Mouse (Mus musculus) liver, postnatal 0 days (tissue): ENCODE data around the gene Maff. TPM values are rescaled to one million over a fixed set of nuclear protein-coding genes. Genes with fewer than 3 reads are reported as not detected.

ENCODE experiments used
- ATAC-seq: fragments of 200-750 bp; cut with Nextera tagmentation; 2 replicates; pipeline ENCODE4 v1.8.0; 2017; ENCODE audit warnings: mild to moderate bottlenecking, moderate library complexity
- DNase-seq: peaks from one replicate; pipeline ENCODE4 v3.0.0-alpha.2; 2016
- H3K27ac ChIP-seq: fragments of 300-500 bp; sonication (generic); 2 replicates; pipeline ENCODE4 v1.5.1; 2014; ENCODE audit warnings: antibody characterized with exemption, moderate library complexity, mild to moderate bottlenecking, low read depth
- H3K27me3 ChIP-seq: fragments of 300-500 bp; sonication (generic); 2 replicates; pipeline ENCODE4 v1.6.1; 2014; ENCODE audit warnings: low read length, control low read depth, mixed read lengths; ENCODE audit not compliant: insufficient read depth
- H3K36me3 ChIP-seq: fragments of 300-500 bp; sonication (generic); replicated peaks from 2 replicates; pipeline ENCODE4 v1.6.1; 2014; ENCODE audit warnings: mild to moderate bottlenecking, control low read depth, low read length, moderate library complexity, mixed read lengths; ENCODE audit not compliant: insufficient read depth
- H3K4me1 ChIP-seq: fragments of 300-500 bp; sonication (generic); 2 replicates; pipeline ENCODE4 v1.6.1; 2014; ENCODE audit warnings: antibody characterized with exemption, mild to moderate bottlenecking, control low read depth; ENCODE audit not compliant: insufficient read depth
- H3K4me2 ChIP-seq: fragments of 300-500 bp; sonication (generic); 2 replicates; pipeline ENCODE4 v1.6.1; 2014; ENCODE audit warnings: low read depth, mild to moderate bottlenecking, low read length, moderate library complexity, mixed read lengths
- H3K4me3 ChIP-seq: fragments of 300-500 bp; sonication (generic); 2 replicates; pipeline ENCODE4 v1.5.1; 2014; ENCODE audit warnings: low read depth, low read length
- H3K9ac ChIP-seq: fragments of 300-500 bp; sonication (generic); replicated peaks from 2 replicates; pipeline ENCODE4 v1.6.1; 2014; ENCODE audit warnings: mild to moderate bottlenecking, moderate library complexity
- H3K9me3 ChIP-seq: fragments of 300-500 bp; sonication (generic); 2 replicates; pipeline ENCODE4 v1.6.1; 2016; ENCODE audit warnings: mild to moderate bottlenecking, control low read depth, low read length, mixed read lengths
- CTCF ChIP-seq: sonication (generic); IDR thresholded peaks from 2 replicates; pipeline ENCODE4 v1.5.1; 2016; ENCODE audit warnings: antibody characterized with exemption, low read depth
- EP300 ChIP-seq: IDR thresholded peaks from 2 replicates; pipeline ENCODE4 v1.6.1; 2016; ENCODE audit warnings: antibody characterized with exemption, low read depth, mild to moderate bottlenecking
- WGBS: fragments of 180-500 bp; shearing (Covaris S2); extraction: QIAGEN DNeasy Blood & Tissue Kit; methylation state at CpG from one replicate; pipeline ENCODE4 v1.1.7; 2014; ENCODE audit not compliant: insufficient replicate concordance; 5-methylcytosine and 5-hydroxymethylcytosine counted together
- polyA plus RNA-seq: library from polyadenylated mRNA; unstranded; fragments of >200 nt; fragmentation: Nextera tagmentation; extraction: Ambion mirVana; gene quantifications from 2 replicates; pipeline ENCODE4 v1.2.1, GENCODE M21; 2015

Gene Maff
- polyA plus RNA-seq, 1 experiment from 2014 or later: 1.1 TPM

DNA sequence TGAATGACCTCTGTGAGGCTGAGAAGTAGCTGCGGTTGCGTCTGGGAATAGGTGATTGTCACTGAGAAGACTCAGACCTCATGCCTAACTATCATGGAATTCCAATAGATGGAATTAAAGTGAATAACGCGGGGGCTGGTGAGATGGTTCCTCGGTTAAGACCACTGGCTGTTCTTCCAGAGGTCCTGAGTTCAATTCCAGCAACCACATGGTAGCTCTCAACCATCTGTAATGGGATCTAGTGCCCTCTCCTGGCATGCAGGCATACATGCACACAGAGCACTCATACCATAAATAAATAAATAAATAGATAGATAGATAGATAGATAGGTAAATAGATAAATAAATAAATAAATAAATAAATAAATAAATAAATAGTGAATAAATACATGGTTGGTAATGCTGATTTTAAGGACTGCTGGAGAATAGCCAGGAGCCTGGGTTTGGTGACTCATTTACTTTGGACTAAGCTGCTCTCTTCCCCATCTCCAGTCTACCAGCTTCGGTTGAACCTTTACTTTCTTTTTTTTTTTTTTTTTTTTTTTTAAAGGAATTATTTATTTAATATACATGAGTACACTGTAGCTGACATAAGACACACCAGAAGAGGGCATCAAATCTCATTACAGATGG, 17.0 kb upstream of the Maff start:
- H3K36me3 ChIP-seq: no peaks in the 10 kb centered on the region
- H3K4me2 ChIP-seq: no peak overlapping the region
- peaks cover 49% of the 10 kb centered on the region for H3K4me1 ChIP-seq
- peak overlapping the region; percentile 99; the same call in 1 of the 2 replicates for H3K27ac ChIP-seq
- no peaks in the 10 kb centered on the region for H3K9me3 ChIP-seq
- H3K27me3 ChIP-seq: no peaks in the 10 kb centered on the region
- no peak overlapping the region for H3K4me3 ChIP-seq
- ATAC-seq (no peak), DNase-seq (no peak)
- TF ChIP-seq EP300 (no peak), CTCF (peak; percentile 45; the same call in 1 of the 2 replicates)
- H3K9ac ChIP-seq: no peak overlapping the region
- WGBS: 95% methylated on average over 6 of the region's 6 CpGs

DNA sequence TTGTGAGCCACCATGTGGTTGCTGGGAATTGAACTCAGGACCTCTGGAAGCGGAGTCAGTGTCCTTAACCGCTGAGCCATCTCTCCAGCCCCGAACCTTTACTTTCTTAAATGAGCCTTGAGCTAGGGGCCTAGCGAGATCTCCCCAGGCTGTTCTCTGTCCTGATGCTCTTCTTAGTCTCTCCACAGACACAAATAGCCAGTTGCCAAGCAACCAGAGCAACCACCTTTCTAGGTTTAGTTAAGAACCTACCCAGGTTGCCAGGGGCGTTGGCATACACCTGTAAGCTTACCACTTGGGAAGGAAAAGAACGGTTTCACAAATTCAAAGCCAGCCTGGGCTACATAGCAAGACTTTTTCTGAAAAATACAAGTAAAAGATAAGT, 16.4 kb upstream of the Maff start:
- Histone ChIP-seq H3K4me1 (peaks cover 44% of the 10 kb centered on the region), H3K27ac (no peak overlapping the region), H3K36me3 (no peaks in the 10 kb centered on the region), H3K4me2 (no peak overlapping the region), H3K27me3 (no peaks in the 10 kb centered on the region), H3K9ac (no peak overlapping the region), H3K9me3 (no peaks in the 10 kb centered on the region), H3K4me3 (no peak overlapping the region)
- DNase-seq (no peak), ATAC-seq (no peak)
- 90% methylated on average over 6 of the region's 6 CpGs for WGBS
- TF ChIP-seq CTCF (no peak), EP300 (no peak)

DNA sequence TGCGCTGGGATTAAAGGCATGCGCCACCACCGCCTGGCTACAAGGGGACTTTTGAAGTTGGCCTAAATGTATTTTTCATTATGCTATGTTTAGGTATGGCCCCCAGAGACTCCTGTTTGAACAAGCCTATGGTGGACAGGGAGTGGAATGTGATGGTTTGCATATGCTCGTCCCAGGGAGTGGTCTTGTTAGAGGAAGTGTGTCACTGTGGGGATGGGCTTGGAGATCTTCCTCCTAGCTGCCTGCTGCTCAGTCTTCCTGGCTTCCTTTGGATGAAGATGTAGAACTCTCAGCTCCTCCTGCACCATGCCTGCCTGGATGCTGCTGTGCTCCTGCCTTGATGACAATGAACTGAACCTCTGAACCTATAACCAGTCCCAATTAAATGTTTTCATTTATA, 15.9 kb upstream of the Maff start:
- Histone ChIP-seq H3K4me2 (no peak overlapping the region), H3K4me1 (peaks cover 41% of the 10 kb centered on the region), H3K9ac (no peak overlapping the region), H3K4me3 (no peak overlapping the region), H3K9me3 (no peaks in the 10 kb centered on the region), H3K36me3 (no peaks in the 10 kb centered on the region), H3K27ac (no peak overlapping the region), H3K27me3 (no peaks in the 10 kb centered on the region)
- no peak for ATAC-seq
- TF ChIP-seq CTCF: no peak
- TF ChIP-seq EP300: no peak
- DNase-seq: no peak
- WGBS: 68% methylated on average over 4 of the region's 4 CpGs

DNA sequence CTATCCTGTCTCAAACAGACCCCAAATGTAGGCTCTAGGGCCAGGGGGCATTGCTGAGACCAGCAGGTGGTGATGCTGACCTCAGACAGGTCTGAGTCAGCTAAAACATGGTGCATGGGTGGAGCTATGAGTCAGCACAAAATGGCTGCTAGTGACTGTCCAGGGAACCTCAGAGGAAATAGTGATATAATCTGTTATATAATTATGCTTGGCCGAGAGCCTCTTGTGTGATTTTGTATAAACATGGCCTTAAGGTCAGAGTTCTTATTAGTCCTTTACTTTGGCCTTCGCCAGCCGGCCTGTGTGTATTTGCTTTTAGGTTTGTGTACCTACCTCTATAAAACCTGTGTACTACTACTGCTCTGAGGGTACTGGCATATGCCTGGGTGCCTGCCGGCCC, 13.0 kb upstream of the Maff start:
- DNase-seq: peak; percentile 68
- peak overlapping the region; percentile 34 for H3K27ac ChIP-seq
- ATAC-seq: peak; percentile 81

DNA sequence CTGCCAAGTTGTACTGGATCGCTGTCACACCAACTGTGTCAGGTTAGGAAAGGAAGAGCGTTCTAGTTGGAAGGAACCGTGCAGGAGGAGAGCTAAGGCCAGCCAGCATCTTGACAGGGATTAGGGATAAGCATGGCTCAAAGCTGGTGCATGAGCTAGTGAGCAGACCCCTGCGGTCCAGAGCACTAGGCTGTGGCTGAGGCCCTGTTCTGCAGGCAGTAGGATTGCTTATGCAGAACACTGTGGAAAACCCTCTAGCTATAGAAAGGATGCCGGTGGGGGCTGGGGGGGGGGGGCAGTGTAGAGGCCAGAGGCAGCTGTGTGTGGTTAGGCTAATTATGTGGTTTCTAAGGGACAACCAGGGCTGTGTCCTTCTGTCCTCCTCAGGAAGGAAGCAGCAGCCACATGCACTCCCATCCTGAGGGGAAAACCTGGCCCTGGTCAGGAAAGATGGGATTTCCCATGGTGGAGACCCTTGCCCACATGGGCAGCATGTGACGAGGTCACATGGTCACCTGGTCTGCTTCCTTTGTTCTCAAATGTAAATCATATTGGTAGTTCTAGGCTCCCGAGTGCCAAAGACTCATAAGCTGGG, 11.3 kb upstream of the Maff start:
- Histone ChIP-seq H3K27ac (no peak overlapping the region), H3K4me3 (no peak overlapping the region), H3K4me2 (no peak overlapping the region), H3K27me3 (no peaks in the 10 kb centered on the region), H3K36me3 (no peaks in the 10 kb centered on the region), H3K9ac (no peak overlapping the region), H3K4me1 (peaks cover 18% of the 10 kb centered on the region), H3K9me3 (no peaks in the 10 kb centered on the region)
- ATAC-seq (no peak), DNase-seq (no peak)
- 54% methylated on average over 7 of the region's 7 CpGs for WGBS
- TF ChIP-seq EP300 (no peak), CTCF (no peak)

More for the DNA sequence above, 13.0 kb upstream of the Maff start:
- Histone ChIP-seq H3K9me3 (no peaks in the 10 kb centered on the region), H3K4me2 (peak overlapping the region; percentile 7; the same call in 1 of the 2 replicates), H3K9ac (no peak overlapping the region), H3K4me1 (peaks cover 21% of the 10 kb centered on the region), H3K4me3 (no peak overlapping the region), H3K36me3 (no peaks in the 10 kb centered on the region), H3K27me3 (no peaks in the 10 kb centered on the region)
- TF ChIP-seq CTCF (peak; percentile 26; the same call in 1 of the 2 replicates), EP300 (peak; percentile 77)
- 54% methylated on average over 4 of the region's 4 CpGs for WGBS

DNA sequence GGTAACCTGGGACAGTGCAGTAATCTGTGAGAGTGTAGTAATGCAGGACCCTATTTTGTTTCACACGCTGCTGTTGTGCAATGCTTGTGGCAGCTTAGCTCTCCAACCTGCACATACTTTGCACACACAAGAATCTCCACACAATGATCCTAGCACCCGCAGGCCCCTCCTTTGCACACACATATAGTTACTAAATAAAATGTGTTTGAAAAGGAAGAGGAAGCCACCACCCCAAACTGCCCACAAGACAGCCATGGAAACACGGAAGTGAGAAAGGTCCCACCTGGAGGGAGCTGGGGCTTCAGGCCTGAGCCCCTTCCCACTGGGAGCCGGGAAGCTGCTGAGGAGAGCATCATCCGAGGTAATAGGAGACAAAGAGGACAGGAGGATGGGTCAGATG, 7.4 kb upstream of the Maff start:
- ATAC-seq (no peak), DNase-seq (no peak)
- Histone ChIP-seq H3K9me3 (no peaks in the 10 kb centered on the region), H3K9ac (no peak overlapping the region), H3K4me2 (no peak overlapping the region), H3K4me1 (peaks cover 16% of the 10 kb centered on the region), H3K27ac (no peak overlapping the region), H3K4me3 (no peak overlapping the region), H3K27me3 (no peaks in the 10 kb centered on the region), H3K36me3 (no peaks in the 10 kb centered on the region)
- TF ChIP-seq EP300 (no peak), CTCF (no peak)
- WGBS: 63% methylated on average over 5 of the region's 5 CpGs
